Mouse (Mus musculus): ENCODE data around the gene Slc16a2. TPM values are rescaled to one million over a fixed set of nuclear protein-coding genes. Genes with fewer than 3 reads are reported as not detected.

The Slc16a2 gene
- polyA plus RNA-seq, 1 experiment from 2014 or later = 14.8 TPM

DNA sequence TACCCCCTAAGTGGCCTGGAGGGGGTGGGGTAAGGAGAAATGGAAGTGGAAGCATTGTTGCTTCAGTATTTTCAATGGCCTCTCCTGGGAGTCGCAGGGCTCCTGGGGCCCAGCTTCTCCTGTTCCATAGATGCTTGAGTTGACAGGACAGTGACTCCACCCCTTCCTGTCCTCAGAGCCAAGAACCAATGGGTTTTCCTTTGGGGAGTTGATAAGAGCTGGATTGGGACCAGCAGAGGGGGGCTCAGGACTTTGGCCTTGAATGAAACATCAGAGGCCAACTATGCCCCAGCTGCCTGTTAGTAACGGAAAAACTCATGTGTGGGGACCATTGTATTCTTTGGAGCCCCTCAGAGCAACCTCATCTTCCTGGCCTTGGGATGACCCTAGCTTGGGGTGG, 124.0 kb downstream of the Slc16a2 start:
- H3K4me1 ChIP-seq (replicated peaks; ENCODE audit: insufficient read depth, low read length) = no peaks in the 10 kb centered on the region
- DNase-seq (ENCODE audit: low spot score) (no peak), ATAC-seq (replicated peaks; ENCODE audit: low FRiP score, low read depth) (no peak)
- no peaks in the 10 kb centered on the region for H3K36me3 ChIP-seq (ENCODE audit: insufficient read depth, low read length)
- H3K4me2 ChIP-seq (ENCODE audit: low read length) = no peak overlapping the region
- H3K27ac ChIP-seq = no peak overlapping the region
- 0 out of 2 replicates have a peak, but pooled peaks cover 5% of the 10 kb centered on the region for H3K27me3 ChIP-seq (ENCODE audit: insufficient read depth, low read length)
- no peak overlapping the region for H3K9ac ChIP-seq (ENCODE audit: low read depth, low read length)
- 72% methylated on average over 2 of the region's 2 CpGs for WGBS
- H3K9me3 ChIP-seq (replicated peaks; ENCODE audit: low read length) = no peaks in the 10 kb centered on the region
- TF ChIP-seq CTCF (IDR thresholded peaks at IDR 0.05; ENCODE audit: low read depth) = no peak
- H3K4me3 ChIP-seq (replicated peaks; ENCODE audit: low read depth, low read length) = no peak overlapping the region

- Histone ChIP-seq H3K36me3 (ENCODE audit: insufficient read depth, low read length) (no peaks in the 10 kb centered on the region), H3K9me3 (replicated peaks; ENCODE audit: low read length) (no peaks in the 10 kb centered on the region), H3K4me1 (replicated peaks; ENCODE audit: insufficient read depth, low read length) (no peaks in the 10 kb centered on the region), H3K27me3 (ENCODE audit: insufficient read depth, low read length) (0 out of 2 replicates have a peak, but pooled peaks cover 5% of the 10 kb centered on the region), H3K4me2 (ENCODE audit: low read length) (peak overlapping the region; percentile 69), H3K4me3 (replicated peaks; ENCODE audit: low read depth, low read length) (peak overlapping the region; percentile 20; the same call in 1 of the 2 replicates), H3K27ac (peak overlapping the region; percentile 25; the same call in 1 of the 2 replicates), H3K9ac (ENCODE audit: low read depth, low read length) (no peak overlapping the region)
- 13% methylated on average over 9 of the region's 9 CpGs for WGBS
- ATAC-seq (replicated peaks; ENCODE audit: low FRiP score, low read depth) (0 out of 2 replicates have a peak, but pooled peaks have one; percentile 3), DNase-seq (ENCODE audit: low spot score) (peak; percentile 51)
- no peak for TF ChIP-seq CTCF (IDR thresholded peaks at IDR 0.05; ENCODE audit: low read depth)
These were observed 125.7 kb downstream of the Slc16a2 start for GRCm38 (mm10) chrX:103696081-103696519.

GRCm38 (mm10) chrX:103695165-103695996, 126.4 kb downstream of the Slc16a2 start:
- peak; percentile 58 for TF ChIP-seq CTCF (IDR thresholded peaks at IDR 0.05; ENCODE audit: low read depth)
- DNase-seq (ENCODE audit: low spot score) (peak; percentile 80), ATAC-seq (replicated peaks; ENCODE audit: low FRiP score, low read depth) (peak; percentile 75)
- H3K9ac ChIP-seq (ENCODE audit: low read depth, low read length) = 0 out of 2 replicates have a peak overlapping the region, but pooled peaks have one; percentile 35
- 0 out of 2 replicates have a peak, but pooled peaks cover 5% of the 10 kb centered on the region for H3K27me3 ChIP-seq (ENCODE audit: insufficient read depth, low read length)
- peak overlapping the region; percentile 69 for H3K4me2 ChIP-seq (ENCODE audit: low read length)
- H3K9me3 ChIP-seq (replicated peaks; ENCODE audit: low read length) = no peaks in the 10 kb centered on the region
- H3K36me3 ChIP-seq (ENCODE audit: insufficient read depth, low read length) = no peaks in the 10 kb centered on the region
- H3K4me3 ChIP-seq (replicated peaks; ENCODE audit: low read depth, low read length) = peak overlapping the region; percentile 33
- WGBS = 2% methylated on average over 33 of the region's 41 CpGs
- H3K4me1 ChIP-seq (replicated peaks; ENCODE audit: insufficient read depth, low read length) = no peaks in the 10 kb centered on the region
- peak overlapping the region; percentile 25; the same call in 1 of the 2 replicates for H3K27ac ChIP-seq

DNA sequence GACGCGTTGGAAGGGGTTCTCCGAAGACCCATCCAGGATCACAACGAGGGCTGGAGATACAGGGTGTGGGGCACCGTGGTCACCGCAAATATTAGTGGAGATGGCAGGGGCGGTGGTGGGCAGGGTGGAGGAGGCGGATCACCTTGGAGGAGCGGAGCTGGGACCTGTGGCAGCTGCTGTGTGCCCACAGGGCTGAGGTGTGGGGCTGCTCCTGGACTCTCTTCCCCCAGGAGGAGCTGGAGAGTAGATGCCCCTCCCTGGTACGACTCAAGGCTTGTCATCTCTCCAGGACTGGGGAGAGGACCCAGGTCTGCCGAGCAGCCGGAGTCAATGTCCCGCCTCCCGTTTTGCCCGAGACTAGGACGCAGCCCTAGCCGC, 127.0 kb downstream of the Slc16a2 start:
- Histone ChIP-seq H3K4me2 (ENCODE audit: low read length) (peak overlapping the region; percentile 69), H3K36me3 (ENCODE audit: insufficient read depth, low read length) (no peaks in the 10 kb centered on the region), H3K4me3 (replicated peaks; ENCODE audit: low read depth, low read length) (peak overlapping the region; percentile 33), H3K27ac (no peak overlapping the region), H3K27me3 (ENCODE audit: insufficient read depth, low read length) (0 out of 2 replicates have a peak, but pooled peaks cover 5% of the 10 kb centered on the region), H3K4me1 (replicated peaks; ENCODE audit: insufficient read depth, low read length) (no peaks in the 10 kb centered on the region), H3K9me3 (replicated peaks; ENCODE audit: low read length) (no peaks in the 10 kb centered on the region), H3K9ac (ENCODE audit: low read depth, low read length) (0 out of 2 replicates have a peak overlapping the region, but pooled peaks have one; percentile 35)
- peak; percentile 54; the same call in 1 of the 2 replicates for ATAC-seq (replicated peaks; ENCODE audit: low FRiP score, low read depth)
- TF ChIP-seq CTCF (IDR thresholded peaks at IDR 0.05; ENCODE audit: low read depth) = 0 out of 2 replicates have a peak, but pooled peaks have one; percentile 6
- DNase-seq (ENCODE audit: low spot score) = no peak
- WGBS = 12% methylated on average over 16 of the region's 17 CpGs

- H3K9me3 ChIP-seq (replicated peaks; ENCODE audit: low read length) = no peaks in the 10 kb centered on the region
- 0 out of 2 replicates have a peak, but pooled peaks cover 5% of the 10 kb centered on the region for H3K27me3 ChIP-seq (ENCODE audit: insufficient read depth, low read length)
- no peaks in the 10 kb centered on the region for H3K36me3 ChIP-seq (ENCODE audit: insufficient read depth, low read length)
- peak overlapping the region; percentile 69 for H3K4me2 ChIP-seq (ENCODE audit: low read length)
- H3K9ac ChIP-seq (ENCODE audit: low read depth, low read length) = no peak overlapping the region
- ATAC-seq (replicated peaks; ENCODE audit: low FRiP score, low read depth) (no peak), DNase-seq (ENCODE audit: low spot score) (no peak)
- no peak for TF ChIP-seq CTCF (IDR thresholded peaks at IDR 0.05; ENCODE audit: low read depth)
- H3K4me1 ChIP-seq (replicated peaks; ENCODE audit: insufficient read depth, low read length) = no peaks in the 10 kb centered on the region
- H3K27ac ChIP-seq = no peak overlapping the region
- H3K4me3 ChIP-seq (replicated peaks; ENCODE audit: low read depth, low read length) = no peak overlapping the region
- 34% methylated on average over 10 of the region's 10 CpGs for WGBS
These were observed 127.4 kb downstream of the Slc16a2 start for GRCm38 (mm10) chrX:103694381-103694780.

DNA sequence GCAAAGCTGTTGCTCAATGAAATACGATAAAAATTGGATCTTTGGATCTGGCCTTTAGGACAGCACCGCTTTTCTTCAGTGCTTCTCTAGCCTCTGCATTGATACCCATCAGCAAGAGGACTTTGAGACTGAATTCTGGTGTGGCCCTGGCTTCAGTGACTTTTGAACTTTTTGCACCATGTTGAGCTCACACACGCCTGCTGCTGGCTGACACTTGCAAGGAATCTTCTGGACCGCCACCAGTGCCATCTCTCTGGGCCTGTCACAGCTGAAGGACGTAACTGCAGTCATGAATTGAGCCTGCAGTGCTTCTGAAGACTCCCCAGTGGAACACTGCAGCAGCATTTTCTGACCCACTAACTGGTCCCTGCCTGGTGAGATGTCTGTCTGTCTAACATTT, 128.9 kb downstream of the Slc16a2 start:
- H3K27ac ChIP-seq = no peak overlapping the region
- no peaks in the 10 kb centered on the region for H3K36me3 ChIP-seq (ENCODE audit: insufficient read depth, low read length)
- H3K4me1 ChIP-seq (replicated peaks; ENCODE audit: insufficient read depth, low read length) = no peaks in the 10 kb centered on the region
- H3K9me3 ChIP-seq (replicated peaks; ENCODE audit: low read length) = no peaks in the 10 kb centered on the region
- 79% methylated on average over 5 of the region's 5 CpGs for WGBS
- no peak overlapping the region for H3K4me2 ChIP-seq (ENCODE audit: low read length)
- H3K4me3 ChIP-seq (replicated peaks; ENCODE audit: low read depth, low read length) = no peak overlapping the region
- no peak for DNase-seq (ENCODE audit: low spot score)
- no peak overlapping the region for H3K9ac ChIP-seq (ENCODE audit: low read depth, low read length)
- TF ChIP-seq CTCF (IDR thresholded peaks at IDR 0.05; ENCODE audit: low read depth) = no peak
- H3K27me3 ChIP-seq (ENCODE audit: insufficient read depth, low read length) = 0 out of 2 replicates have a peak, but pooled peaks cover 5% of the 10 kb centered on the region
- ATAC-seq (replicated peaks; ENCODE audit: low FRiP score, low read depth) = no peak

Measured in kidney, postnatal 0 days (tissue).